Mouse (Mus musculus): ENCODE measurements around the gene Tnni1. TPM values are rescaled to one million over a fixed set of nuclear protein-coding genes. Genes with fewer than 3 reads are reported as not detected.

Gene Tnni1
- polyA plus RNA-seq, 1 experiment from 2014 or later: 4,265 TPM

GRCm38 (mm10) chr1:135854591-135855343, 75.5 kb downstream of the Tnni1 start:
- Histone ChIP-seq H3K36me3 (ENCODE audit: control insufficient read depth, insufficient read depth) (peaks cover 29% of the 10 kb centered on the region), H3K4me3 (ENCODE audit: low read length) (no peak overlapping the region), H3K9me3 (replicated peaks; ENCODE audit: control insufficient read depth, low read length) (no peaks in the 10 kb centered on the region), H3K4me1 (ENCODE audit: control insufficient read depth, insufficient read depth, low read length) (peaks cover 30% of the 10 kb centered on the region), H3K27me3 (ENCODE audit: control insufficient read depth, insufficient read depth, low read length) (no peaks in the 10 kb centered on the region), H3K9ac (ENCODE audit: low read length) (no peak overlapping the region), H3K4me2 (ENCODE audit: low read depth, low read length) (no peak overlapping the region), H3K27ac (ENCODE audit: low read length) (peak overlapping the region; percentile 60; the same call in 1 of the 2 replicates)
- ATAC-seq (replicated peaks; ENCODE audit: extremely low read depth, insufficient read depth, low FRiP score): peak; percentile 7
- 63% methylated on average over 6 of the region's 6 CpGs for WGBS

- no peak overlapping the region for H3K4me3 ChIP-seq (ENCODE audit: low read length)
- H3K36me3 ChIP-seq (ENCODE audit: control insufficient read depth, insufficient read depth): peaks cover 25% of the 10 kb centered on the region
- H3K4me2 ChIP-seq (ENCODE audit: low read depth, low read length): no peak overlapping the region
- no peaks in the 10 kb centered on the region for H3K9me3 ChIP-seq (replicated peaks; ENCODE audit: control insufficient read depth, low read length)
- no peaks in the 10 kb centered on the region for H3K27me3 ChIP-seq (ENCODE audit: control insufficient read depth, insufficient read depth, low read length)
- no peak overlapping the region for H3K9ac ChIP-seq (ENCODE audit: low read length)
- H3K27ac ChIP-seq (ENCODE audit: low read length): peak overlapping the region; percentile 60; the same call in 1 of the 2 replicates
- ATAC-seq (replicated peaks; ENCODE audit: extremely low read depth, insufficient read depth, low FRiP score): no peak
- H3K4me1 ChIP-seq (ENCODE audit: control insufficient read depth, insufficient read depth, low read length): peaks cover 27% of the 10 kb centered on the region
- WGBS: 76% methylated on average over 1 of the region's 1 CpGs
Measured at GRCm38 (mm10) chr1:135855344-135855687, 76.1 kb downstream of the Tnni1 start.

- Histone ChIP-seq H3K36me3 (ENCODE audit: control insufficient read depth, insufficient read depth) (peaks cover 17% of the 10 kb centered on the region), H3K27me3 (ENCODE audit: control insufficient read depth, insufficient read depth, low read length) (no peaks in the 10 kb centered on the region), H3K9ac (ENCODE audit: low read length) (no peak overlapping the region), H3K4me3 (ENCODE audit: low read length) (no peak overlapping the region), H3K4me1 (ENCODE audit: control insufficient read depth, insufficient read depth, low read length) (peaks cover 21% of the 10 kb centered on the region), H3K4me2 (ENCODE audit: low read depth, low read length) (no peak overlapping the region), H3K9me3 (replicated peaks; ENCODE audit: control insufficient read depth, low read length) (no peaks in the 10 kb centered on the region), H3K27ac (ENCODE audit: low read length) (peak overlapping the region; percentile 60)
- 45% methylated on average over 4 of the region's 4 CpGs for WGBS
- 0 out of 2 replicates have a peak, but pooled peaks have one; percentile 3 for ATAC-seq (replicated peaks; ENCODE audit: extremely low read depth, insufficient read depth, low FRiP score)
Measured at GRCm38 (mm10) chr1:135856070-135856469, 76.8 kb downstream of the Tnni1 start.

- H3K27ac ChIP-seq (ENCODE audit: low read length): no peak overlapping the region
- H3K4me1 ChIP-seq (ENCODE audit: control insufficient read depth, insufficient read depth, low read length): peaks cover 22% of the 10 kb centered on the region
- no peak overlapping the region for H3K4me3 ChIP-seq (ENCODE audit: low read length)
- no peak overlapping the region for H3K9ac ChIP-seq (ENCODE audit: low read length)
- 57% methylated on average over 11 of the region's 11 CpGs for WGBS
- H3K36me3 ChIP-seq (ENCODE audit: control insufficient read depth, insufficient read depth): peaks cover 7% of the 10 kb centered on the region
- no peaks in the 10 kb centered on the region for H3K9me3 ChIP-seq (replicated peaks; ENCODE audit: control insufficient read depth, low read length)
- no peaks in the 10 kb centered on the region for H3K27me3 ChIP-seq (ENCODE audit: control insufficient read depth, insufficient read depth, low read length)
- ATAC-seq (replicated peaks; ENCODE audit: extremely low read depth, insufficient read depth, low FRiP score): no peak
- H3K4me2 ChIP-seq (ENCODE audit: low read depth, low read length): no peak overlapping the region
Measured at GRCm38 (mm10) chr1:135857137-135857775, 78.0 kb downstream of the Tnni1 start.

- H3K4me3 ChIP-seq (ENCODE audit: low read length): no peak overlapping the region
- H3K27me3 ChIP-seq (ENCODE audit: control insufficient read depth, insufficient read depth, low read length): no peaks in the 10 kb centered on the region
- H3K27ac ChIP-seq (ENCODE audit: low read length): no peak overlapping the region
- H3K9me3 ChIP-seq (replicated peaks; ENCODE audit: control insufficient read depth, low read length): no peaks in the 10 kb centered on the region
- no peak for ATAC-seq (replicated peaks; ENCODE audit: extremely low read depth, insufficient read depth, low FRiP score)
- no peak overlapping the region for H3K9ac ChIP-seq (ENCODE audit: low read length)
- no peak overlapping the region for H3K4me2 ChIP-seq (ENCODE audit: low read depth, low read length)
- WGBS: 86% methylated on average over 7 of the region's 7 CpGs
- H3K4me1 ChIP-seq (ENCODE audit: control insufficient read depth, insufficient read depth, low read length): peaks cover 24% of the 10 kb centered on the region
- H3K36me3 ChIP-seq (ENCODE audit: control insufficient read depth, insufficient read depth): no peaks in the 10 kb centered on the region
Measured at GRCm38 (mm10) chr1:135858533-135858932, 79.3 kb downstream of the Tnni1 start.

Other genes starting within 250 kb of the Tnni1 start
- gene Nav1, start 172.1 kb upstream of the Tnni1 start, polyA plus RNA-seq (2015; fragmentation: Nextera tagmentation; extraction: Ambion mirVana): 22.6 and 24.6 TPM in 2 replicates
- 160 and 174 TPM in 2 replicates for gene Csrp1, start 59.4 kb upstream of the Tnni1 start, polyA plus RNA-seq (2015; fragmentation: Nextera tagmentation; extraction: Ambion mirVana)
- gene Phlda3, start 13.3 kb upstream of the Tnni1 start, polyA plus RNA-seq (2015; fragmentation: Nextera tagmentation; extraction: Ambion mirVana): 77.1 and 80.4 TPM in 2 replicates
- gene Lad1, start 39.2 kb downstream of the Tnni1 start, polyA plus RNA-seq (2015; fragmentation: Nextera tagmentation; extraction: Ambion mirVana): 5.9 TPM in 2 replicates
- 9,605 and 10,628 TPM in 2 replicates for gene Tnnt2, start 56.9 kb downstream of the Tnni1 start, polyA plus RNA-seq (2015; fragmentation: Nextera tagmentation; extraction: Ambion mirVana)
- 0.71 and 1.1 TPM in 2 replicates for gene Pkp1, start 139.8 kb downstream of the Tnni1 start, polyA plus RNA-seq (2015; fragmentation: Nextera tagmentation; extraction: Ambion mirVana)
- gene Igfn1, start 226.9 kb downstream of the Tnni1 start, polyA plus RNA-seq (2015; fragmentation: Nextera tagmentation; extraction: Ambion mirVana): not detected in 2 replicates
- 85.5 and 98.7 TPM in 2 replicates for gene Tmem9, start 228.7 kb downstream of the Tnni1 start, polyA plus RNA-seq (2015; fragmentation: Nextera tagmentation; extraction: Ambion mirVana)